Mouse (Mus musculus) brain, embryonic 14.5 days (tissue): ENCODE results near the gene AL607142.1.

Experiments
- CTCF ChIP-seq: fragments of 200-500 bp; IDR thresholded peaks from 2 replicates; pipeline ENCODE4 v1.5.1; 2012; ENCODE audit warnings: inconsistent platforms, mild to moderate bottlenecking, moderate library complexity, borderline replicate concordance; ENCODE audit not compliant: insufficient read depth, insufficient read length; ENCODE audit errors: extremely low read depth
- POLR2A ChIP-seq: fragments of 200-500 bp; IDR thresholded peaks from 2 replicates; pipeline ENCODE4 v1.6.1; 2012; ENCODE audit warnings: mild to moderate bottlenecking, inconsistent platforms, borderline replicate concordance; ENCODE audit not compliant: poor library complexity, insufficient read depth, insufficient read length, severe bottlenecking; ENCODE audit errors: extremely low read depth

GRCm38 (mm10) chr4:120047060-120047459, 17.7 kb upstream of the AL607142.1 start:
- TF ChIP-seq POLR2A (no peak), CTCF (no peak)
